Mouse (Mus musculus): ENCODE data around the gene Rsph1.

Rsph1 gene

GRCm38 (mm10) chr17:31257898-31258297 lies 19.3 kb downstream of the Rsph1 start:
- no peak for DNase-seq (ENCODE audit: low spot score)

DNA sequence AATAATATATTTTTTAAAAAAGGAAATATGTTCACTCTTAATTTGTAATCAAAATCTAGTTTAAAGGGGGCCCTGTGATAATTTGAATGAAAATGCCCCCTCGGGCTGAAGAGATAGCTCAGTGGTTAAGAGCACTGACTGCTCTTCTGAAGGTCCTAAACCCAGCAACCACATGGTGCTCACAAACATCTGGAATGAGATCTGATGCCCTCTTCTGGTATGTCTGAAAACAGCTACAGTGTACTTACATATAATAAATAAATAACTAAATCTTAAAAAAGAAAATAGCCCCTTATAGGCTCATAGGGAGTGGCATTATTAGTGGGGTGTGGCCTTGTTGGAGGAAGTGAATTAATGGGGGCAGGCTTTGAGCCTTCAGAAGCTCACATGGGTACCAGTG lies 20.0 kb downstream of the Rsph1 start:
- DNase-seq (ENCODE audit: low spot score): no peak

DNA sequence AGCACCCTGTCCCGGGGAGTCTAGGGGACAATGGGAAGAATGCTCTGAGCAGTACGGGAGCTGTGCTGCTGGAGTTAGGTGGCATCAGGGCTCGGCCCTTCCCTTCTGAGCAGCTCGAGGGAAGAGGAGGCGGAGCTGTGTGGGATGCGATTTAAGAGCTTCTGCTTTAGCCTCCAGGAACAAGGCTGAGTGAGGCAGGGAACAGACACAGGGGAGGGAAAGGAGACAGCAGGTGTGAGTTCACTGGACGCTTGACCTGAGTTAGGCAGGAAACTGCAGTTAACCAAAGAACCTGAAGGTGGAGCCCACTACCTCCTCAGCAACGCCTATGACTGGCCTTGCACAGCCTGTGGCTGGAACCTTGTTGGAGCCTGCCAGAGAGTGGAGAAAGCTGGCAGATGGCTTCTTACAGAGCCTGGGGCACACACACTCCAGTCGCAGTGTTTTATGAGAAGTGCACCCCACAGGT lies 22.7 kb downstream of the Rsph1 start:
- no peak for DNase-seq (ENCODE audit: low spot score)

DNA sequence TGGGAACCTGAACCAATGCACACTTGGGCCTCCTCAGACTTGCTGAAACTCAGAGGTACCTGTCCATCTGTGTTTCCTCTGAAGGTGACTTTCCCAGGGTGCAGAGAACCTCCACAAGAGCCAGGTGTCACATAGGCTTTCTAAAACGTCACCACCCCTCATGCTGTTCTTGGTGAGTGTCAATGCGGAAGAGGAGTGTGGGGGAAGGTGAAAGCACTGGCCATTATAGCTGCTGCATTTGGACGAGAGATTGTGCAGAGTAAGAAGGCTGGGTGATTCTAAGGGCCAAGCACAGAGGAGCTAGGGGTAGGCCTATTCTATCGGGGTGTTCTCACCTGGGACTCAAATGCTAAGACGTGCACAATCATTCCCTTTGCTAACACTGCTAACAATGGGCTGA lies 23.2 kb downstream of the Rsph1 start:
- DNase-seq (ENCODE audit: low spot score): no peak

DNA sequence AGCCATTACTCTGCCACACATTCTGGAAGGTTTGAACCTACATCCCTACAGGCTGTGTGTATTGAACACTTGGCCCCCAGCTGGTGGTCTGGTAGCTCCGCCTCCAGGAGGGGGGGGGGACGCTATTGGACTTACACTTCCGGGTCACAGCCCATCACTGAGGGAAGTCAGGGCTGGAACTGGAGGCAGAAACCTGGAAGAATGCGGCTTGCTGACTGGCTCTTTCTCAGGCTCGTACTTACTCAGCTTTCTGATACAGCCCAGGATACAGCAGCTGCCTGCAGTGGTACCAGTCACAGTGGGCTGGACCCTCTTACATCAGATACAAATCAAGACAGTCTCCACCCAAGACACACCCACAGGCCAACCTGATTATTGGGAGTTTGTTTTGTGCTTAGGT lies 30.0 kb downstream of the Rsph1 start:
- no peak for DNase-seq (ENCODE audit: low spot score)

DNA sequence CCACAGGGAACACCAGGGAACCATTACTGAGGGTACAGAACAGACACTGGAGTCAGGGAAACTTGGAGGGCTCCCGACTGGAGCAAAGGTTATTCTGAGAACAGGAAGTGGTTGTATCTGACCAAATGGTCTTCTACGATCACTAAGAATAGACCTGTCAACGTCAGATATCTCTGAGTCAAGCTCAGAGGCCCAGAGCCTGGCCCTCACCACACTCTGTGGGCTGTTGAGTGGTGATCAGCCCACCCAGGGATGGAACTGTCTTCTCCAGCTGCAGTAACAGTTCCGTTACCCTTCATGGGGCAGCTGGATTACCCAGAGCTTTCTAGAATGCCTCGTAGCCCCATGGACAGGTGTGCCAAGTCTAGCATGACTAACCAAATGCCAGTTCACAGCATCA lies 31.9 kb downstream of the Rsph1 start:
- no peak for DNase-seq (ENCODE audit: low spot score)

DNA sequence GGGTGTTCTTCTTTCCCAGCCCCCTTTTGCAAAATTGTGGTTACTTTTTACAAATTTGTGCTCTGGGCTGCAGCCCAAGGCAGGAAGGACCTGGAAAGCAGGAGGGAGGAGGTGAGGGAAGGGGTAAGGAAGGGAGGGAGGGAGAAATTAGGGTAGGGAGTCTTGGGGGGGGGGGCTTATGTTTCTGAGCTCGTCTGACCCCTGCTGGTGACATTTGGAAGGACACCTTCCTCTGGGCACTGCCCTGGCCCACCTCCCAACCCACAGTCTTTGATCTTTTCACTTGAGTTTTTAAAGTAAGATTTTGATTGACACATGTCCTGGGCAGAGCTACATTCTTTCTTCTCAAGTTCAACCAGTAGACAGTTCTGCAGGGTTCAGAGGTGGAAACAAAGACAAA lies 34.4 kb downstream of the Rsph1 start:
- no peak for DNase-seq (ENCODE audit: low spot score)

GRCm38 (mm10) chr17:31241156-31241555 lies 36.0 kb downstream of the Rsph1 start:
- no peak for DNase-seq (ENCODE audit: low spot score)

DNA sequence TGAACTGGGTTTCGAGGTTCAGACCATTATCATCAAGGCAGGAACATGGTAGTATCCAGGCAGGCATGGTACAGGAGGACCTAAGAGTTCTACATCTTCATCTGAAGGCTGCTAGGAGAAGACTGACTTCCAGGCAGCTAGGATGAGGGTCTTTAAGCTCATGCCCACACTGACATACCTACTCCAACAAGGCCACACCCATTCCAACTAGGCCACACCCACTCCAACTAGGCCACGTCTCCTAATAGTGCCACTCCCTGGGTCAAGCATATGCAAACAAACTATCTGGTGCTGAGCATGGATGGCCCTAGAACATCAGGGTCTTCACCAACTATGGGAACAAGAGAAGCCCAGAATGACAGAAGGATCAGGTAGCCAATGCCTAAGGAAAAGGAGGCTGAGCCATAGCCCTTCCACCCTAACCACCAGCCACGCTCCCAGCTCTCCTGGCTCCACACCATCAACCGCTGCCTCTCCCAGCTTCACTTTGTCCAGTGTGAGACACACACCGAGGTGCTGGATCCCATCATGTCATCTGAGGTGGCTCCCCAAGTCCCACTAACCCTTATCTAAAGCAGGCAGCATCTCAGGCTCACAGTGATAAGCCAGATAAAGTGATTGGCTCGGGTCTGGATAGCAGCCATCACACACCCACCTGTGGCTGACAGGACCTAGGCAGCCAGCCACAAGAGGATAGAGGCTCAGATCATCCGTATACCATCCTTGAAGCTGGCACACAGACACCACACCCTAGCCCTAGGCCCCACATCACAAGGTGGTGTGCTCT lies 38.8 kb downstream of the Rsph1 start:
- no peak for DNase-seq (ENCODE audit: low spot score)

DNA sequence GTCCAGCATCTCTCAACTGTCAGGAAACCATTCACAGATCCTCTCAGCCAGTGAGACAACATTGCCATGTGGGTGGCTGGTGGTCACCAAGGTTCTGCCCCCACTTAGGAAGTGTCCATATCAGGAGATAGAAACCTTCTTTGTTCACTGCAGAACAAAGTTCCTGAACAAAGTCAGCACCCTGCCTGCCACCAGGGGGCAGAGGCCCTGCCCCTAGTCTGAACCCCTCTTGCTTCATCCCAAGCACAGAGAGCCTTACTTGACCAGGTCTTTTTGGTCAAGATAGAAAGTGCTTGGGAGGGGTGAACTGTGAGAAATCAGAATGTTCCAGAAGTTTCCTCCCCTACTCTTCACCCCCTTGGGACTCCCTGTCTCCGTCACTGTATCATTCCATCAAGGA lies 41.3 kb downstream of the Rsph1 start:
- DNase-seq (ENCODE audit: low spot score): no peak

DNA sequence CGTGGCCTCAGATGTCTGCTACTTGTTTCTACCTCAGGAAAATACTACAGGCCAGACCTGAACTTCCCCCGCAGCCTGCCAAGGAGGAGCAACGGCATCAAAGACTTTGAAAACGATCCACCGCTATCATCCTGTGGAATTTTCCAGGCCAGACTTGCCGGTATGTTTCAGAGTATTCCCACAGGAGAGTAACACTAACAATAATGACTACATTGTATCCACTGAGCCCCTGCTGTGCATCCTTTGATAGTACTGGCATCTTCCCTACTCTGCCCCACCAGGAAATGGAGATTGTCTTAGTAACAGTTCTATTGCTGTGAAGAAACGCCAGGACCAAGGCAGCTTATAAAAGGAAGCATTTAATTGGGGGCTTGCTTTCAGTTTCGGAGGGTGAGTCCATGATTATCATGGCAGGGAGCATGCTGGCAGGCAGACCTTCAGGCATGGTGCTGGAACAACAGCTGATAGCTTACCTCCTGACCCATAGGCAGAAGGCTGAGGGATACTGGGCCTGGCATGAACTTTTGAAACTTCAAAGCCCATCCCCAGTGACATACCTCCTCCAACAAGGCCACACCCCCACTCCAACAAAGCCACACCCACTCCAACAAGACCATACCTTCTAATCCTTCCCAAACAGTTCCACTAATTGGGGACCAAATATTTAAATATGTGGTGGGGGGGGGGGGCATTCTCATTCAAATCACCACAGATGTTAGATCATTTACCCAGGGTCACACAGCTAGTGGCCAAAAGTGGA lies 44.8 kb downstream of the Rsph1 start:
- DNase-seq (ENCODE audit: low spot score): no peak

- no peak for DNase-seq (ENCODE audit: low spot score)
Observed at GRCm38 (mm10) chr17:31231780-31232179, 45.4 kb downstream of the Rsph1 start.

GRCm38 (mm10) chr17:31226931-31227330 lies 50.3 kb downstream of the Rsph1 start:
- DNase-seq (ENCODE audit: low spot score): no peak

GRCm38 (mm10) chr17:31226368-31226767 lies 50.8 kb downstream of the Rsph1 start:
- DNase-seq (ENCODE audit: low spot score): no peak

- DNase-seq (ENCODE audit: low spot score): no peak
Observed at GRCm38 (mm10) chr17:31224591-31224990, 52.6 kb downstream of the Rsph1 start.

DNA sequence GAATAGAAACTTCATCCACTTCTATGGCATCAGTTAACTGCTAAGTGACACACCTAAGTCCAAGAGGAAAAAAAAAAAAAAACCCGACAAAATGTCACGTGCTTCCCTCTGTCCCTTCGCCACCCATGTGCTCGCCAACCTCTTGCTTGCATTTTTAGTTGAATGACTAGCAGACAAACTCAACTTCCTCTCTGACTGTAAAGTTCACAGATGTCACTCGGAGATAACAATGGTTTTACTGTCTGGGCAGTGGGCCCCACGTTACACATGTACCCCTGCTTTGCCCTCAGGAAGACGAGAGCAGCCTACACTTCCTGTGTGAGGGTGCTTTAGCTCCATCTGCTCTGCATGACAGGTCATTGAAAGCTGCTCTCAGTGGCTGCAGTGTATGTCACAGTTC lies 53.3 kb downstream of the Rsph1 start:
- DNase-seq (ENCODE audit: low spot score): no peak

GRCm38 (mm10) chr17:31222810-31223310 lies 54.3 kb downstream of the Rsph1 start:
- no peak for DNase-seq (ENCODE audit: low spot score)

- no peak for DNase-seq (ENCODE audit: low spot score)
Observed at GRCm38 (mm10) chr17:31216068-31216955, 60.9 kb downstream of the Rsph1 start.

GRCm38 (mm10) chr17:31211881-31212280 lies 65.3 kb downstream of the Rsph1 start:
- DNase-seq (ENCODE audit: low spot score): no peak

- DNase-seq (ENCODE audit: low spot score): no peak
Observed at GRCm38 (mm10) chr17:31210299-31210698, 66.9 kb downstream of the Rsph1 start.

DNA sequence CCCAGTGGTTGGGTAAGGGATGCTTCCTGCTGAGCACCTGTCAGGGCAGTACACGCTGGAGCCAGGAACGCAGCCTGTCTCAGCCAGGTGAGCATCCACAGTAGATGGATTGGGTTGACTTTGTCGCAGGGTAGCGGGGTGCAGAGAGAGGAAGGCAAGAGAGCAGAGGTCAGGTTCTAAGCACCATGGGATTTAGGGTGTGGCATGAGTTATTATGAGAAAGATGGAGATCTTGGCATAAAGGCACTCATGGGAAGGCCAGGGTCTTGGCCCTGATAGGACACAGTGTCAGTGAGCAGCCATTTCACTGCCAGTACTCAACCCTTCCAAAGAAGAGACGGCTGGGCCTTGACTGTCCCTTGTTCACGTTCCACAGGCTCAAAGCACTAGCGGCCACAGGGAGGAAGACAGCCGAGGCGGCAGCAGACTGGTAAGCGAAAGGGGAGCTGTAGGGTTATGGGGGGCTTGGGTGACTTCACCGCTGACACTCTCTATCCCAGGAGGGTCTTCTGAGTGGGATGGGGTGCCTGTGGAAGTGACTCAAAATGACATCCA lies 67.7 kb downstream of the Rsph1 start:
- DNase-seq (ENCODE audit: low spot score): no peak

DNA sequence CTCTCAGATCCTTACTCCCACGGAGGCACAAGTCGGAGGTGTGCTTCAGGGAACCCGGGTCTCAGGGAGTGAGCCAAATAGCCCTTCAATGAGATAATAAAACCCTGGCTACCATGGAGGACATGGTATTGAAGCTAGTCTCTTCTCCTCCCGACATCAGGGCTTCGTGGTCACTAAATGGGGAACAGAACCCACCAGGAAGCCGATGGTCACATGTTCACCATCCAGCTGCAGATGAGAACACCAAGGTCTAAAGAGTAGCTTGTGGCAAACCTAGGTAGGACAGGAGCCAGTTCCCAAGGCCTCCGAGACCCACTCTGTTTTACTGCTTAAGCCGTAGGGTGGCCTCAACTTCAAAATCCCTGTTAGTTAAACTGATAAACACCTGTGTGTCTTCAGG lies 68.5 kb downstream of the Rsph1 start:
- DNase-seq (ENCODE audit: low spot score): no peak
